Mouse (Mus musculus) midbrain, embryonic 11.5 days (tissue): ENCODE results near the gene D5Ertd579e. TPM values are rescaled to one million over a fixed set of nuclear protein-coding genes. Genes with fewer than 3 reads are reported as not detected.
A peak's percentile ranks its signal among the peaks of the same experiment; 100 is the strongest.
"Not testable (repeated sequence)": the region's sequence is repeated elsewhere in the genome, so short reads cannot be mapped to it uniquely, and the experiment has no call there.

Source experiments
- ATAC-seq: fragments of 200-750 bp; cut with Nextera tagmentation; 2 replicates; pipeline ENCODE4 v1.8.0; 2017; ENCODE audit warnings: moderate TSS enrichment, moderate library complexity; ENCODE audit not compliant: low FRiP score
- DNase-seq: peaks from one replicate; pipeline ENCODE4 v3.0.0; 2015; ENCODE audit warnings: low spot score; ENCODE audit errors: missing footprints
- H3K27ac ChIP-seq: fragments of 300-500 bp; sonication (generic); 2 replicates; pipeline ENCODE4 v1.5.1; 2014; ENCODE audit warnings: low read depth, low read length
- H3K27me3 ChIP-seq: fragments of 300-500 bp; sonication (generic); 2 replicates; pipeline ENCODE4 v1.6.1; 2014; ENCODE audit warnings: mild to moderate bottlenecking, low read length, moderate library complexity, mixed read lengths; ENCODE audit not compliant: control insufficient read depth, insufficient read depth
- H3K36me3 ChIP-seq: fragments of 300-500 bp; sonication (generic); 2 replicates; pipeline ENCODE4 v1.6.1; 2014; ENCODE audit warnings: mild to moderate bottlenecking, low read length, moderate library complexity, mixed read lengths; ENCODE audit not compliant: control insufficient read depth, insufficient read depth
- H3K4me1 ChIP-seq: fragments of 300-500 bp; sonication (generic); 2 replicates; pipeline ENCODE4 v1.6.1; 2014; ENCODE audit warnings: low read length; ENCODE audit not compliant: control insufficient read depth, insufficient read depth
- H3K4me2 ChIP-seq: fragments of 300-500 bp; sonication (generic); 2 replicates; pipeline ENCODE4 v1.6.1; 2014; ENCODE audit warnings: mild to moderate bottlenecking, moderate library complexity
- H3K4me3 ChIP-seq: fragments of 300-500 bp; sonication (generic); 2 replicates; pipeline ENCODE4 v1.5.1; 2014; ENCODE audit warnings: low read depth, low read length
- H3K9ac ChIP-seq: fragments of 300-500 bp; sonication (generic); 2 replicates; pipeline ENCODE4 v1.6.1; 2014; ENCODE audit warnings: low read length
- H3K9me3 ChIP-seq: fragments of 300-500 bp; sonication (generic); 2 replicates; pipeline ENCODE4 v1.6.1; 2016; ENCODE audit warnings: low read length; ENCODE audit not compliant: control insufficient read depth
- WGBS: fragments of 180-500 bp; shearing (Covaris S2); extraction: QIAGEN DNeasy Blood & Tissue Kit; methylation state at CpG from one replicate; pipeline ENCODE4 v1.1.7; 2014; 5-methylcytosine and 5-hydroxymethylcytosine counted together
- polyA plus RNA-seq: library from polyadenylated mRNA; unstranded; fragments of >200 nt; fragmentation: Nextera tagmentation; extraction: Ambion mirVana; gene quantifications from 2 replicates; pipeline ENCODE4 v1.2.1, GENCODE M21; 2014

The D5Ertd579e gene
- polyA plus RNA-seq, 1 experiment from 2014 or later = 35.6 TPM

DNA sequence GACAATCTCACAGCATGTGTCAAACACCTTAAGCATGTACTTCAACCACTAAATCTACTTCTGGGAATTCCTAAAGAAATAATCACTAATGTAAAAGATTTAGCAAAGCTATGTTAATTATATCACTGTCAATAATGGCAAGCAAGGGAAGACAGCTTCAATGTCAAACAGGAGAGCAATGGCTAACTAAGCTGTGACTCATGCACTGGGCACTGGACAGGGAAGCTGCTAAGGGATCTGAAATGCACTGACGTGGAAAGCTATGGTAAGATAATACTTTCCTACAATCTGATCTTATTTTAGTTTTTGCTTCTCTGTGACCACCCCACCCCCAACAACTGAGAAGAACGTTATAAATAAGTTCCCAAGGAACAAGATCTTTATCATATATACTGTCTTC is 32.5 kb downstream of the D5Ertd579e start:
- no peaks in the 10 kb centered on the region for H3K27me3 ChIP-seq
- H3K4me3 ChIP-seq = no peak overlapping the region
- no peaks in the 10 kb centered on the region for H3K9me3 ChIP-seq
- H3K27ac ChIP-seq = no peak overlapping the region
- no peak overlapping the region for H3K4me2 ChIP-seq
- ATAC-seq (no peak), DNase-seq (no peak)
- WGBS = 94% methylated on average over 2 of the region's 2 CpGs
- H3K9ac ChIP-seq = no peak overlapping the region
- no peaks in the 10 kb centered on the region for H3K36me3 ChIP-seq
- H3K4me1 ChIP-seq = no peaks in the 10 kb centered on the region

- H3K4me3 ChIP-seq, ATAC-seq, H3K27ac ChIP-seq, H3K9me3 ChIP-seq, H3K27me3 ChIP-seq, H3K4me1 ChIP-seq, H3K36me3 ChIP-seq, H3K9ac ChIP-seq, DNase-seq, H3K4me2 ChIP-seq: not testable (repeated sequence)
These were observed 34.7 kb downstream of the D5Ertd579e start for GRCm38 (mm10) chr5:36660977-36661760.

DNA sequence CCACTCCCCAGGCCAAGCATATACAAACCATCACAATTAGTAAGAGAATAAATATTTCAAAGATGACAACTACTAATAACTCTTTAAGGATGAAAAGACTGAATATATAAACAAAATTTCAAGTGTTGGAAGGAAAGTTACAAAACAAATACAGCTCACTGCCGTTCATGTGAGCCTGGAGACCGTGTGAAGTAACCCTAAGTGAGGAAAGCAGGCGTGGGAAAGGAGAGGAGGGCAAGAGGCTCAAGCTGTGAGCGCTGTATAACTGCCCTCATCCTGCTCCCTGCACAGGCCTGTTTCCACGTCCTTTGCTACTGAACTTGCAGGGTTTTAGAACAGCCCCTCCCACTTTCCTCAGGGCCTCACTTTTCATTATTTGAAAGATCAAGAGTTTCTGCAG is 70.2 kb downstream of the D5Ertd579e start:
- no peak overlapping the region for H3K4me3 ChIP-seq
- H3K36me3 ChIP-seq = peaks cover 3% of the 10 kb centered on the region; the same call in 1 of the 2 replicates
- no peak overlapping the region for H3K9ac ChIP-seq
- H3K9me3 ChIP-seq = no peaks in the 10 kb centered on the region
- no peaks in the 10 kb centered on the region for H3K27me3 ChIP-seq
- H3K4me2 ChIP-seq = no peak overlapping the region
- H3K4me1 ChIP-seq = no peaks in the 10 kb centered on the region
- no peak overlapping the region for H3K27ac ChIP-seq
- ATAC-seq (no peak), DNase-seq (peak; percentile 59)
- WGBS = 87% methylated on average over 5 of the region's 5 CpGs

DNA sequence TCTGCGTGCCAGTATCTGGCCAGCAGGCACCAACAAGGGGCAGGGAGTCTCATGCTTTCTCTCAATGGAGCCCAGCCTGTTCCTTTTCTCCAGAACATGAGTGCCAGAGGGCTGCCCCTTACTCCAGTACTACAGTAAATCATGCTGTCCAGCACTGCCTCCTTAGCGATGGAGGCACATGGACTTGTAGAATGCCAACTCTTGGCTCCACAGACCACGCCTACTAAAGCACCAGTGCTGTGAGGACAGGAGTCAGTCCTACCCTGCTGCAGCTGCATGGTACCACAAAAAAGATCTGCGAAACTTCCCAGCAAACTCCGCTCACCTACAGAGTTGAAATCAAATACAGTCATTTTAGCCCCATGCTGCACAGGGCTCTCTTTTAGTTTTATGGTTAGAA is 72.2 kb downstream of the D5Ertd579e start:
- Histone ChIP-seq H3K4me2 (no peak overlapping the region), H3K27me3 (no peaks in the 10 kb centered on the region), H3K4me1 (no peaks in the 10 kb centered on the region), H3K36me3 (peaks cover 3% of the 10 kb centered on the region; the same call in 1 of the 2 replicates), H3K9me3 (no peaks in the 10 kb centered on the region), H3K27ac (no peak overlapping the region), H3K9ac (no peak overlapping the region), H3K4me3 (no peak overlapping the region)
- DNase-seq (peak; percentile 23), ATAC-seq (no peak)
- 93% methylated on average over 5 of the region's 5 CpGs for WGBS

GRCm38 (mm10) chr5:36621058-36621449 is 74.8 kb downstream of the D5Ertd579e start:
- ATAC-seq = no peak
- Histone ChIP-seq H3K27me3 (no peaks in the 10 kb centered on the region), H3K4me2 (no peak overlapping the region), H3K4me1 (no peaks in the 10 kb centered on the region), H3K4me3 (no peak overlapping the region), H3K36me3 (peaks cover 10% of the 10 kb centered on the region; the same call in 1 of the 2 replicates), H3K27ac (no peak overlapping the region), H3K9ac (no peak overlapping the region), H3K9me3 (no peaks in the 10 kb centered on the region)
- DNase-seq = peak; percentile 14
- WGBS = 93% methylated on average over 5 of the region's 5 CpGs

DNA sequence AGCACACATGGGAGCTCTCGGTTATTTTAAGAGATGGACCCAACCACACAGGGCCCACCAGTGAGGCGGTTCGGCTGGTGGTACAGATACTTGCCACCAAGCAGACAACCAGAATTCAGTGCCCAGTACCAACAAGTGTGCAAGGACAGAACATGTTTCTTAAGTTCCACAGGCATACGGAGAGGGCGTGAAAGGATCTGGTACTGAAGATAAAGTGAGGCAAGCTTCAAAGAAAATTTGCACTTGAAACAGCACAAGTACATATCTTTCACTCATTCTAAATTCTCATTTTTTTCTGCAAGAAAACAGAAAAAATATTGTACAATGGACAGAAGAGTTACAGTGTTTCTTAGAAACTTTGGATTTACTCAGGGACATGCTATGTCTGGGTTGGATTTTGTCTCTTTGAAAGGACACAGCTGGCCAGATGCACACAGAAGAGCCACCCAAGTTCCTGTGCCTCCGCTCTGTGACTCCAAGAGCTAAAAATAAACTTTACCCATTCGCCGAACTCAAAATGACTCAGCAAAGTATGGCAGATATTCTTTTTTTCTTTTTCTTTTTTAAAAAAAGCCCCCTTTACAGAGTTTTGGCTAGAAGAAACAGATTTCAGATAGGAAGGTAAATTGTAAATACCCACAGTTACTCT is 75.3 kb downstream of the D5Ertd579e start:
- Histone ChIP-seq H3K4me3 (no peak overlapping the region), H3K27ac (no peak overlapping the region), H3K27me3 (no peaks in the 10 kb centered on the region), H3K4me2 (no peak overlapping the region), H3K9me3 (no peaks in the 10 kb centered on the region), H3K9ac (no peak overlapping the region), H3K36me3 (peaks cover 12% of the 10 kb centered on the region; the same call in 1 of the 2 replicates), H3K4me1 (no peaks in the 10 kb centered on the region)
- no peak for ATAC-seq
- WGBS = 91% methylated on average over 8 of the region's 8 CpGs
- DNase-seq = peak; percentile 33

- Histone ChIP-seq H3K27ac (no peak overlapping the region), H3K4me1 (no peaks in the 10 kb centered on the region), H3K4me3 (no peak overlapping the region), H3K9ac (no peak overlapping the region), H3K27me3 (no peaks in the 10 kb centered on the region), H3K36me3 (peaks cover 21% of the 10 kb centered on the region), H3K9me3 (no peaks in the 10 kb centered on the region), H3K4me2 (no peak overlapping the region)
- no peak for DNase-seq
- ATAC-seq = no peak
- 92% methylated on average over 5 of the region's 5 CpGs for WGBS
These were observed 76.9 kb downstream of the D5Ertd579e start for GRCm38 (mm10) chr5:36618890-36619289.

DNA sequence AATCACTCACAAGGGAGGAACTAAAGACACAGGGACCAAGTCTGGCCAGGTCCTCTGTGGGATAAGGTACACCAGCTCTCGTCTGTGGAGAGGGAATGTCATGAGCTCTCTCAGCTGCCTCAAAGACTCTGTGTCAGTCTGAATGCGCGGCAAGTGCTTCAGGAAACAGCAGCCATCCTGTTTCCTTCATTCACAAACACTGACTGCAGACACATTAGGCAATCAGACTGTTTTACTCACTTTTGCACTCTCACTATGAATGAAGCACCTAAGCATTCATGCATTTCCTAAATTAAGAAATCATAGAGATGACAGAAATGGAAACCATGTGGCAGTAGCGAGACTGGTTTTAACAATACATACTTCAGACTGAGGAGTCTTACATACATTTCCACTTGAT is 77.5 kb downstream of the D5Ertd579e start:
- H3K9me3 ChIP-seq = no peaks in the 10 kb centered on the region
- WGBS = 82% methylated on average over 4 of the region's 4 CpGs
- no peak overlapping the region for H3K4me3 ChIP-seq
- H3K36me3 ChIP-seq = peaks cover 21% of the 10 kb centered on the region
- no peaks in the 10 kb centered on the region for H3K27me3 ChIP-seq
- ATAC-seq (no peak), DNase-seq (no peak)
- no peak overlapping the region for H3K4me2 ChIP-seq
- H3K9ac ChIP-seq = no peak overlapping the region
- H3K4me1 ChIP-seq = no peaks in the 10 kb centered on the region
- H3K27ac ChIP-seq = no peak overlapping the region

GRCm38 (mm10) chr5:36614124-36614523 is 81.7 kb downstream of the D5Ertd579e start:
- Histone ChIP-seq H3K27me3 (no peaks in the 10 kb centered on the region), H3K4me3 (no peak overlapping the region), H3K27ac (no peak overlapping the region), H3K4me2 (no peak overlapping the region), H3K9ac (no peak overlapping the region), H3K9me3 (no peaks in the 10 kb centered on the region), H3K4me1 (no peaks in the 10 kb centered on the region), H3K36me3 (peaks cover 21% of the 10 kb centered on the region)
- 89% methylated on average over 4 of the region's 4 CpGs for WGBS
- ATAC-seq (no peak), DNase-seq (peak; percentile 31)
